Mouse (Mus musculus) fibroblast of lung, adult 2 months (primary cell): ENCODE data around the gene Ccl25.

Experiments
- DNase-seq: peaks from one replicate; pipeline ENCODE4 v3.0.0-alpha.2; 2011; ENCODE audit warnings: low read depth

The Ccl25 gene

DNA sequence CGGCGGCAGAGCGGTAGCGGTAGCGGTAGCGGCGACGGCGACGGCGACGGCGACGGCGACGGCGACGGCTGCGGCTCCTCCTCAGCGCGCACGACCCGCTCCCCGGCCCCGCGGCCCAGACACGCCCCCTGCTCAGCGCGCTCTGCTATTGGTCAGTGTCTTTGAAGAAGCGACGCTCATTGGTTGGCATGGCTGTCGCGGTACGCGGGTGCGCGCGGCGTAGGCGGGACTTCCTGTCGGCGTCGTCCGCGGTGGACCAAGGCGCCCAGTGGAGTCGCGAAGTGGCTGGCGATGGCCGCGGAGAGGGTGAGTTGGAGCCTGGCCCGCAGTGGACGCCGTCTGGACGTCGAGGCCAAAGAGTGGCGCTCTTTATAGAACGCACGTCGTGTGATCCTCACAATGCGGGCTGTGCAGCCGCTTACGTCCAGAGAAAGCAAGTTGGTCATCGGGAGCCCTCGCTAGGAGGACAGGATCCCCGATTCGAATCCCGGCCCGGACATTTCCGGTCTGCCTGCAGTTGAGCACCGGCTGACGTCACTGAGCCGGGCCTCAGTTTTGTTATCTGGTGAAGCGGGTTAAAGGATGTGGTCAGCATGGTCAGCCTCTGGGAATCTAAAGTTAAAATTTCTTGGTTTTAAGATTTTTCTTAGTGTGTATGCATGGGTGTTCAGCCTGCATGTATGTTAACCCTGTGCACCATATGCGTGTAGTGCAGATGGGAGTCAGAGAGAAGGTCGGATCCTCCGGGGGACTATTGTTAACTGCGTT, at the start of gene Ccl25, which contains the start of gene Elavl1:
TSS of gene Ccl25 (plus strand) at position 228 of the 768 bp plus-strand sequence.
TSS of gene Elavl1 (minus strand) at position 431 of the 768 bp plus-strand sequence.
- DNase-seq, result peak; percentile 83

DNA sequence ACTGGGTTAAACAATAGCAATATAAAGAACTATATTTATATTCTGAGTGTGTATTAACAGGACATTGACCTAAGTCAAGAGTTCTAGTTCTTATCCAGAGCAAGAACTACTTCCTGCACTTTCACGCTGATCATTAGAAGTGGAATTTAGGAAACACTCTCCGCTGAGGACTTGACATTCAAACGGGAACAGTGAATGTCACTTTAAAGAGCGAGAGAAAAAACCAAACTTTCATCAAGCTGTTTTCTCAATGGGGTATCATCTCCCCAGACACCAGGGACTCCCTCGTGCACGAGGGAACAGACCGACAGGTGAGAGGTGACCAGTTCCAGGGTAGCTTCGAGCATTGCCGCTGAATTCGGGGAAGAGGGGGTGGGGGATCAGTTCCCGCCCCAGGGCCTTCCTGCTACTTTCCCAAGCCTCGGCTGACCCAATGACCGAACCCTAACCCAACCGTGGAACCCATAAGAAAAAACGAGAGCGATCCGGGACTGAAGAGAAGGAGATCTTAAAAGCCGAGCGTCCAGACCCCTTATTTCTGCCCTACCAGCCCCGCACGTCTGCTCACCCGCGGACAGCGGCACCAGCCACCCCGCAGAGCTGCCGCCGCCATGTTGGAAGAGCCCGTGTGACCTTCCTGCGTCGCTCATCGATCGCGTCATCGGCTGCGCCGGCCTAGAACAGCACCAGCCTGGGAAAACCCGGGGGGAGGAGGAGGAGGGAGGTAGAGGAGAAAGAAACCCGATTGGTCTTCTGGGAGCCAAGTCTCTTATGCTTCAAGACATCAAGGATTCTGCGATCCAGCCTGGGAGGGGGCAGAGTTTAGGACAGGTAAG, 49.5 kb upstream of the Ccl25 start, which contains the start of gene Timm44:
TSS of gene Timm44 (minus strand) at position 639 of the 836 bp plus-strand sequence.
- DNase-seq, result peak; percentile 90

DNA sequence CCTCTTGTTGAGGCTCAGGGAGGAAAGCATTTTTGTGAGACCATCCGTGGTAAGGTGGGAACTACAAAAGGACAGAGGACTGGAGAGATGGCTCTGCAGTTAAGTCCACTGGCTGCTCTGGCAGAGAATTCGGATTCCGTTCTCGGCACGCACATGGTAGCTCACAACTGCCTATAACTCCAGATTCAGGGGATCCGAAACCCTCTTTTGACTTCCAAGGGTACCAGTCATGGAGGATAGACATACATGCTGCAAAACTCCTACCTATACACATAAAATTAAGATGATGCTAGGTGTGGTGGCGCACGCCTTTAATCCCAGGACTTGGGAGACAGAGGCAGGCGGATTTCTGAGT, 48.9 kb upstream of the Ccl25 start:
- DNase-seq, result no peak

DNA sequence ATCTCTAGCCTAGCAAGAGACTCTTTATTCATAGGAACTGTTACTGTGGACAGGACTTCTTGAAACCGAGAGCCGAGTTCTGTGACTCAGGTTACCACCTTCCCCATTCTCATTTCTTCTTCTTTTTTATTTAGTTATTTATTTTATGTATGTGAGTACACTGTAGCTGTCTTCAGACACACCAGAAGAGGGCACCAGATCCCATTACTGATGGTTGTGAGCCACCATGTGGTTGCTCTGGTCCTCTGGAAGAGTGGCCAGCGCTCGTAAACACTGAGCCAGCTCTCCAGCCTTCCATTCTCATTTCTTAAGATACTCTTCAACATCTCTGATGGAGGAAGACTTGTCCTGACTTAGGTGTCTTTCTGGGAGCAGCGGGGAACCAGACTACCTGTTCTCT, 32.3 kb upstream of the Ccl25 start:
- no peak for DNase-seq

DNA sequence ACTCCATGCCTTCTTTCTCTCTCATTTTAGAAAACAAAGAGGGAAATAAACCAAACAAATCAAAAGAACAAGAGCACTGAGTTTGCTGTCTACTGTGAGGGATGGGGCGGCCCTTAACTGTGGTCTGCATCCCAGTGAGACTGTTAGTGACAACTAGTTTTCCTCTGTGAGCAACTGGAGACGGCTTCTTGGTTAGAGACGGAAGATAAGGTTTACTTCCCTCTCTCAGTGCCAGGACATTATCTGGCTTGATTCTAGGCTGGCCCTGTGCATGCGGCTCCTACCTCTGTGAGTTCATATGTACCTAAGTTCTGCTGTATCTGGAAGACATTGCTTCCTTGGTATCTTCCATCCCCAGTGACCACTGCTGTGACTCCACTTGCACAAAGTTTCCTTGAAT, 27.2 kb upstream of the Ccl25 start:
- DNase-seq, result no peak

DNA sequence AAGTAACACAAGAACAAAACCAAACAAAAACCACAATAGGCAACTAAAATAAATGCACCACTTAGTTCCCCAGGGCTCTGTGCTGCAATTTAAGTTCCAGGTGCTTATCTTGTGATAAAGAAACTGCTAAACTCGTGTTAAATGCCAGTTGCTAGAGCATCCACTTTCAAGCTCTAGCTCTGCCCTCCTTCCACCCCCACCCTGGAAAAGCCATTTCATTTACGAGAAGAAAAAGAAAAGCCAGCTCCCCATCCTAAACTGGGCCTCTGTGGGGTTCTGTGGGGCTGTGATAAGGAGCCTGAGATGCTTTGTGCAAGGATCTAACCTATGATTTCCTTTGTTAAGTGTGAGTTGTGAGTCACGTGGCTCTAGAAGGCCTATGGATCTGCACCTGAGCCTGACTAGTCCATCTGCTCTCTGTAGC, 20.9 kb upstream of the Ccl25 start:
- no peak for DNase-seq

DNA sequence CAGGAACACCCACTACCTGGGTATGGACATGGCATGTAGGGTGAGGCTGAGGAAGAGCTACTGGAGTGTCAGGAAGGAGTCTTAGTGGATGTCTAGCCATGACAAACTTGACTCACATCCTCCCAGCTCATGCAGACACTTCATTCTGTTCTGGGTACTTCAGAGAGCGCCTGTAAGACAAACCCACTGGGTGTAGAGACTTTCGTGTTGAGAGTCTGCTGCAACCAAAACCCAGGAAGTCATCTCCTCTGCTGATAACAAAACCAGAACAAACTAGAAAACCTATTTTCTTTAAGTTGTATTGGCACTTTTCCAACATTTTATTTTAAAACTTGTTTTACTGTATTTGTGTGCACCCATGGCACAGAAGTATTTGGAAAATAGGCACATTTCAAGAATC, 19.2 kb upstream of the Ccl25 start:
- DNase-seq, result no peak

DNA sequence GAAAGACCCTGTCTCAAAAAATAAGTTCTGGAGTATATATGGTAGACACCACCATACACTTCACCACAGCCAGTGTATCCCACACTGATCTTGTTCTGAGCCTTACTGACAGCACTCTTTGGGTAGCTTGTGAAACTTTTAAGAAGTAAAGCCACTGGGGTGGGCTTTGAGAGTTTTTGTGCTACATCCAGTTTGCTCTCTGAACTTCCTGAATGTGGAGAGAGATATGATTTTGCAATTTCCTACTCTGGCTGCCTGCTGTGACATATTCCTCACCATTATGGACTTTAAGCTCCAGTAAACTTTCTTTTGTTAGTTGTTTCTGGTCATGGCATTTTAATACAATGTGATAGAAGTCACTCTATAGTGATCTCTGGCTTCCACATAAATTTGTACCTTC, 12.9 kb upstream of the Ccl25 start:
- no peak for DNase-seq

DNA sequence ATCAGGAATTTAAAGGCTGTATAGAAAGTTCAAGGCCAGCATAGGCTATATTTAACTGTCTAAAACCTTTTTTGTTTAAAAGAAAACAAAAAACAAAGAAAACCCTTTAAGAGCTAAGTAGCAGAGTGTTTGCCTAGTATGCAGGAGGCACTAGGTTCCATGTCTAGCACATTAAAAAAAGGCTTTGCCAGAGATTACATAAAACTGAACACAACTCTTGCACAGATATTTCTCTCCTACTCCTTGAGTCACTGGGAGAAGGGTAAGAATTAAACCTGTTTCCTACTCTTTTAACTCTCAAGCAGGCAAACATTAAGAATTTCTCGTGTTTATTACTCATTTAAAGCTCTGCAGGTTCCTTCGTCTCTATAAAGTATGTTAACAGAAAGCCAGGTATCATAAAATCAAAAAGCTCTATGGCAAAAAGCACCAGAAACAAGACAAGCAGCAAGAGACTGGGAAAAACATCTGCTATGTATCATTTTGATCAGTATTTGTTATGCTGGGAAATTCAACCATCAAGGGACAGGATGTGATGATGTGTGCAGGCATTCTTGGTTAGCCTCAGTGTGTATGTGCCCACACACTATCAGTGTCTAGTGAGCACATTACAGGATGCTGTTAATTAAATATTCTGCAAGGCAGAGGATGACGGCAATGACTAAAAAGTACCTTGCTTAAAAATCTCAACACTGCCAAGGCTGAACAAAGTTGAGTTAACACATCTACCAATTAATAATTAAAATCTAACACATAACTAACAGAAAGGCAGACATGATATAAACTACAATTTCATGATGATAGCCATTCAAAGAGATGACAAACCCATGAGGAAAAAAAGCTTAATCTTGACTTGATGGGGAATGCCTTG, 11.5 kb upstream of the Ccl25 start:
- DNase-seq, result peak; percentile 29

DNA sequence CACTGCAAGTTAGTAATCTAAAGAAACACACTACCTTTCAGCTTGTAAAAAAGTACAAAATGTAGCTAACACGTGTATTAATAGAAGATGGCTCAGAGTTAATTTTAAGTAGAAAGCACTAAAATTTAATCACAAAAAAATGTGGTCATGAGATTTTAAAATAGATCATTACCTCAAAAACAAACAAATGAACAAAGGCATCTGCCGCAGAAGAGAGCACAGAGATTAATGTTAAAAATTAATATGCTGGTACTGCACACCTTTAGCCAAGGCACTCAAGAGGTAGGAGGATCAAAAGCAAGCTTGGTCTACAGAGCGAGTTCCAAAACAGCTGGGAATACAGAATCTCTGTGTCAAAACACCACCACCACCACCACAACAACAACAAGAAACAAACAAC, 10.2 kb upstream of the Ccl25 start:
- no peak for DNase-seq

DNA sequence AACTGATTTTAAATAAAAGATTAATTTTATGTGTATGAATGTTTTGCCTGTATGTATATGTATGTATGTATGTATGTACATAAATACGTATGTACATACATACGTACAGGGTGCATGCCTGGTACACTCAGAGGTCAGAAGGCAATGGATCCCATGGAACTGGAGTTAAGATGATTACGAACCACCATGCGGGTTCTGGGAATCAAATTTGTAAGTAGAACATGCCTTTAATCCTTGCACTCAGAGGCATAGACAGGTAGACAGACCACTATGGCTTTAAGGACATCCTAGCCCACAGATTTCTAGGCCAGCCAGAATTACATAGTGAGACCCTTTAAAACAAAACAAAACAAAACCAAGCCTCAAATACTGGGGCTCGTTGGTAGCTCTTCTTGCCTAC, 6.9 kb upstream of the Ccl25 start:
- no peak for DNase-seq

DNA sequence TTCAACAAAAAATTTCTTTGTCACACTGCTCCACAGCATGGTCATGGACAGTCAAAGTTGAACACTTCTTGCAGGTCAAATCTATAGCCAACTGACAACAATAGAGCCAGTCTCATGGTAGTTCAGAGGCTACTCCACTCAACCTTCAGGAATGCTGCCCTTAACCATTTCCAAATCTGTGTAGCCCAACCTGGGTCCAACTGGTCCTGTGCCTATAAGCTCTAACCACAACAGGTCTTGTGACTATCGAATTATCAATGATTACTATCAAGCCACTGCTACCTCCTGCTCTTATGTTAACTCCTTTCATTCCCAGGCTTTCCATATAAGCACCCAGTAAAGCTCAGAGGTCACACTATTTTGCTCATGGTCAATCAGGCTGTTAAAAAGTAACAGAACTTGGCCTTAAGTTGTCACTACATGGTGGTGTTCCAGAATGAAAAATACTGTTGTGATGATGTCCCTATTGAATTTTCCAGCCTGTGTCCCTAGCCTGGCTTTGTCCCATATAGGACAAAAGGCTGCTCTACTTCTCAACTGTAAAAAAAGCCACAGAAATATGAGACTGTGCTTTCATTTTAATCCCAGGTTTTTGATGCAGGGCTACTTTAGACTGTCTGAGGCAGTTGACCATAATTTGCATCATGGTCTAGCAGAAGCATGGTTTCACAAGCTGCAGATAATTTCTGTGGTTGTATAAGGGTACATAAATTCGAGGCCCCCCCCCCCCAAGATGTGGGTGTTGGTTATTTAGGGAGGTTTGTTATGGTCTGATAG, 6.0 kb upstream of the Ccl25 start:
- peak; percentile 65 for DNase-seq

DNA sequence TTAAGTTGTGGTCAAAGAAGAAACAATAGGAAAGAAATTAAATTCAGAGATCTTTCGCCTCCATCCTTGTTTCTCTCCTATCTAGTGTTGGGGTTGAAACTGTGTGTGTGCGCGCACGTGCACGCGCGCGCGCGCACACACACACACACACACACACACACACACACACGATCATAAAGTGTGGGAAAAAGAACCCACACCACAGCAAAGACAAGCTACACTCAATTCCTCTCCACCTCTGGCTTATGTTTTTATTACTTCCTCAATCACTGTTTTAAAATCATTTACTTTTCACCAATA, 5.5 kb upstream of the Ccl25 start:
- no peak for DNase-seq

DNA sequence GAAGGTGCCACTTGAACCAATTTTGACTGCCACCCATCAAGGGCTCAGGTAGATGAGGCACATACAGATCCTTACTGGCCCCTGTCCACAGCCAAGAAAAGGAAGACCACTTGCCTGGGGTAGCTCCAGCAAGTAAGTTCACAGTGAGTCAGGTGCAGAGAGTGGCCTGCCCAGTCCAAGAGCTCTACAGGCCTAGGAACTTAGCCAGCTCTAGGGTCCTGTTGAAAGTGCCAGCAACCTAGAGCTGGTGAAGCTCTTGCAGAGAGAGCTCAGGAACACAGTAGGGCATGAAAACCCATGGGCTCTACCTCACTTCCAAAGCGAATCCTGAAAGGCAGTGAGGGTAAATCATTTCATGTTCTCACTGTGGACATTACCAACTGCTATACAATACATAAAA, 4.6 kb upstream of the Ccl25 start:
- DNase-seq, result no peak

DNA sequence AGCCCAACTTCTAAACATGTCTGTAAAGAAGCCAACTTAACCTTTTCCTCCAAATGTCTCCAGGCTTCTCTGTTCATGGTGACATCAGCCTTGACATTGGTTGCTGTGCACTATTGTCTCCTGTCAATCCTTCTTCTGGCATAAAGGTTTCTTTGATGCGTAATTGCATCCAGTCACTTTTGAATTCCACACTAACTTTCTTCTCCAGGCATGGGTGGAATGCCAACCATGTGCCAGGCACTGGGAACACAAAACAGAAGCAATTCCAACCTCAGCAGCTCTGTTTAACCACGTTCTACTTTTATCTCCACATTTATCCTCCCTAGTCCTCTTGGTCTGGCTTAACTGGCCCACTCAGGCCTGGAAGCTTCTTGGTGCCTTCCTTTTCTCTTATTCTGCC, 4.0 kb upstream of the Ccl25 start:
- no peak for DNase-seq

DNA sequence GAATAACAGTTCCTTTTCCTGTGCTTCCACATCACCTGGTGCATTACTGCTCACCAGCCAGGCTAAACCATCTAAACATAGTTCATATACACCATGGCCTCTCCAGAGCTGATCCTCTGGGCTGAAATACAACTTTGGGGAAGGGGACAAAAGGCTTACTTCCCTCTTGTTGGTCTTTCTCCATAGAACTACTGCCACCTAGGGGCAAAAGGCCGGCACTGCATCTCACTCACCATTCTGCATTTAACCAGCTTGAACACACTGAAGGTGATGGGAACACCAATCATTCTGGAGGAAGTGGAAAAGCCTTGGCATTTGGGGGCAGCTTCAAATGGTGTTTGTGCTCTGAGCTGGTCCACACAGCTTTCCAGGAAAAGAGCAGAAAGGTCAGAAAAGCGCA, 2.5 kb upstream of the Ccl25 start:
- DNase-seq, result peak; percentile 60

DNA sequence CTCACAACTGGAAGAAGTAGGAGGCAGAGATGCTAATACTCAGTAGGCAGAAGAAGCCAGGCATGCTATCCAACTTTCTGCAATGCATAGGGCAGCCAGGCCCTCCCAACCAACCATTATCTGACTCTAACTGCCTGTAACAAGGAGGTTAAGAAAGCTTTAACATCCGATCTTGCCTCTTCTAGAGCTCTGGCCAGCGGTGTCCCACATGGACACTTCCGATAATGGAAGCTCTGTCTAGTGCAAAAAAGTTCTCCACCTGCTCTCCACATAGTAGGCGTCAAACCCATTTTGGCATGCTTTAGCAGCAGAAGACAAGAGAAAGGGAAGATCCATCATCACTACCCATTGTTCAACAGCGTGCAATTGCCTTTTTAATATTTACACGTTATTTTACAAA, 1.1 kb upstream of the Ccl25 start:
- no peak for DNase-seq

DNA sequence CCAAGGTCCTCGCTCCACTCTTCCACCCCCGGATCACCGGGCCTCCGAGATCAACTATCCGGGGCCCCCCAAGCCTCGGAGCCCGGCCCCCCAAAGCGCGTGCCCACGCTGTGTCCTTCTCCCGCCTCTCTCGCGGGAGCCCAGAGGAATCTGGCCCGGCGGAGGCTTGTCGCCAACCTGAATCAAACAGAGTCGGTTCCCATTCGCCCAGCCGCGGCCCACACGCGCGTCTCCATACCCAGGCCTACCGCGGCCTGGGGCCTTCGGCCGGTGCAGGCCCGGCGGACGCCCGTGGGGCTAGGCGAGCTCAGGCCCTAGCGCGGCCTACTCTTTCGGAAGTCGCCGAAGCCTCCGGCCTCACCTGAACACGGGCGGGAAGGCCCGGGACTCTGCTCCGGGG, 485 bp upstream of the Ccl25 start:
- DNase-seq, result no peak

DNA sequence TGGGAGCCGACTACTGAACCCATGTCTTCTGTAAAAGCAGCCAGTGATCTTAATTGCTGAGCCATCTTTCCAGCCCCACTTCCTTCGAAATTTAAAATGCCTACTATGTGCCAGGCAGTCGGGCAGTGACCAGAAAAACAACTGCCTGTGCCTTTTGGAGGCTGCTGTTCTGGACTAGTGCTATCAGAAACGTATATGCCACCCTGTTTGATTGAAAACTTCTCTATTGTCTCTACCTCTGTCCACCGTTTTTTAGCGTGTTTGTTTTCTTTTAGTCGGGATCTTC, 684 bp downstream of the Ccl25 start:
- no peak for DNase-seq

DNA sequence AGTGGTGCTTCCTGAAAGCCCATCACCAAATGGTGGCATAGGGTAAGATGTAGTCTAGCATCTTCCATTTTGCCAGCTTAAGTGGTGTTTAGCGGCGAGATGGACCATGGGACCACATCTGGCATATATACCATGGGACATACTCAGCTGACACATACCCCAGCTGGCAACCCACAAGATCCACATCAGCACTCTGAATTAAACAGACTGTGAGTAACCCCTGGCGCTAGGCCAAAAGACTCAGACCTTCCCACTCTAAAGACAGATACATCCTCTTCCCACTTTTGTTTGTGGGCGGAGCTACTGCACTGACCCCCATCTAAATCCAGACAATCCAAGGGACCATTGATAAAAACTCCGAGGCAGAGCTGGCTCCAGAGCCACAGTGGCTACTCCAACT, 4.0 kb downstream of the Ccl25 start:
- no peak for DNase-seq

DNA sequence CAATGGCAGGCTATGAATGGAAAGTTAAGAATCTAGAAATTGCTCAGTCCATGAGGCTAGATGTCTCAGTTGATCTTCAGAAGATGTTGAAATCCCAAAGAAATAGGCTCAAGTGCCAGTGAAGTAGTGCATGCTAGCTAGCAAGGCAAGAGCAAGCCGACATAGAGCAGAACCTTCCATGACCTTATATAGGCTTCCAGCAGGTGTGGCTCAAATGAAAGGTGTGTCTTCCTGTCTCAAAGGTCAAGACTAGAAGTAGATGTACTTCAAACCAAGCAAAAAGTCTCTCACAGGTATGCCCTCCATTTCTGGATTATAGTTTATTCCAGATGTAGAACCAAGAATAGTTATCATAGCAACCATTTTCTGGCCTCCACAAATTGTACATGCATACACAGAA, 9.0 kb downstream of the Ccl25 start:
- DNase-seq, result no peak

DNA sequence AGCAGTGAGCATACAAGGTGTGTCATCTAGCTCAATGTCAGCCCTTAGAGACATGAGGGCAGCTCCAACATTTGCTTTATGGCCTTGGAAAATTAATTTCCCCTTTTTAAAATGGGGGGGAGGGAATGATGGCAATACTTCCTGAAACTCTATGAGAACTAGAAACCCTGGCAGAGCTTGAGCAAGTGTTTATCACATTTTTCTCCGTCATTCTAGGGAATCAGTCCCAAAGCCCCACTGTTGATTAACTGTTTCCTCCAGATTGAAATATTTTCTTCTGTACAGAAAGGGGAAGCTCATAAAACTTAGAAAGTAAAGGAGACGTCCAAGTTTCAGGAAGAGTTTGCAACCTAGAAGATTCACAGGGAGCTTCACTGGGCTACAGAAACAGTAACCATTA, 10.7 kb downstream of the Ccl25 start:
- no peak for DNase-seq
